In the genomic region with DNA sequence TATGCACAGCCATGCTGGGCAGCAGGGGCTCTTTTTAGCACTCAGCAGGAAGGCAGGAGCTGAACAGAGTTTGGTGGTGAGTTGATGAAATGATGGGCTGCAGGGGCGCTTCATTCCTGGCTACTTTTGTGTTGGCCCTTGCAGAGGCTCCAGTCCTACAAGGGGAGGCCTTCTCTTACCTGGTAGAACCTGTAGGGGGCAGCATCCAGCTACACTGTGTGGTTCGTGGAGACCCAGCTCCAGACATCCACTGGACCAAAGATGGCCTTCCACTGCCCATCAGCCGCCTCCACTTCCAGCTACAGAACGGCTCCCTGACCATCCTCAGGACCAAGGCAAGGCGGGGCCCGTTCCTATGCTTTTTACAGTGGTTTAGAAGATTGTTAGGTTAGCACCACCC, we compare ENCODE assay signal across 8 mouse cellular contexts. TPM values are rescaled to one million over a fixed set of nuclear protein-coding genes. Genes with fewer than 3 reads are reported as not detected.
A peak's percentile ranks its signal among the peaks of the same experiment; 100 is the strongest.
DNase-seq lines count a peak whose midpoint lies in the region; ATAC-seq and TF ChIP-seq lines count a peak whose summit lies in the region.

No protein-coding gene starts in this region.

- TF ChIP-seq CTCF in gastrocnemius, adult 2 months (IDR thresholded peaks at IDR 0.05), result peak; percentile 73
- TF ChIP-seq CTCF in thymus, adult 2 months (IDR thresholded peaks at IDR 0.05; ENCODE audit: borderline replicate concordance, control insufficient read depth, extremely low read depth, insufficient read depth, low read length, poor library complexity), result peak; percentile 19; the same call in 1 of the 2 replicates
- TF ChIP-seq CTCF in lung, embryonic 14.5 days (IDR thresholded peaks at IDR 0.05; ENCODE audit: low read depth), result peak; percentile 72
- TF ChIP-seq CTCF in stomach, postnatal 0 days (IDR thresholded peaks at IDR 0.05; ENCODE audit: low read depth), result peak; percentile 75

- 52% methylated on average over 6 of the region's 6 CpGs for WGBS in thymus, adult 2 months
- 42% methylated on average over 6 of the region's 6 CpGs for WGBS in lung, embryonic 14.5 days
- WGBS in stomach, postnatal 0 days, result 49% methylated on average over 6 of the region's 6 CpGs

- no peak overlapping the region for H3K4me3 ChIP-seq in gastrocnemius, adult 2 months
- no peak overlapping the region for H3K4me3 ChIP-seq in thymus, adult 2 months (ENCODE audit: control insufficient read depth, insufficient read depth, low read length)
- no peak overlapping the region for H3K4me3 ChIP-seq in lung, embryonic 14.5 days (ENCODE audit: low read depth, low read length)
- no peak overlapping the region for H3K4me3 ChIP-seq in stomach, postnatal 0 days (ENCODE audit: low read depth, low read length)

- DNase-seq in gastrocnemius, adult 2 months, result peak; percentile 54
- DNase-seq in gastrocnemius, postnatal 36 days, result no peak
- DNase-seq in thymus, adult 2 months, result peak; percentile 20
- DNase-seq in thymus, postnatal 10 days (ENCODE audit: low spot score in 2 of 2), result no peak
- peak; percentile 49 for DNase-seq in brain, adult 2 months (ENCODE audit: low read depth, low spot score)
- DNase-seq in induced T-regulatory cell, adult 2 months (ENCODE audit: low read depth), result peak; percentile 84
- peak; percentile 75 for DNase-seq in lung, embryonic 14.5 days
- peak; percentile 64 for DNase-seq in stomach, postnatal 0 days (ENCODE audit: low spot score)

- no peak overlapping the region for H3K9ac ChIP-seq in lung, embryonic 14.5 days
- no peak overlapping the region for H3K9ac ChIP-seq in stomach, postnatal 0 days (ENCODE audit: low read length)

- peaks cover 10% of the 10 kb centered on the region for H3K4me1 ChIP-seq in thymus, adult 2 months (replicated peaks; ENCODE audit: control insufficient read depth, insufficient read depth, low read length)
- H3K4me1 ChIP-seq in lung, embryonic 14.5 days (ENCODE audit: insufficient read depth), result no peaks in the 10 kb centered on the region
- H3K4me1 ChIP-seq in stomach, postnatal 0 days (replicated peaks; ENCODE audit: control insufficient read depth, insufficient read depth), result no peaks in the 10 kb centered on the region

- H3K4me2 ChIP-seq in lung, embryonic 14.5 days, result no peak overlapping the region
- no peak overlapping the region for H3K4me2 ChIP-seq in stomach, postnatal 0 days (replicated peaks; ENCODE audit: low read depth)

- intact Hi-C loops in gastrocnemius, adult 2 months (cut with DNase I), result loop anchor here (1.0 kb wide), 1 partner anchor 37 kb away; no protein-coding TSS in a partner anchor
- intact Hi-C loops in gastrocnemius, postnatal 36 days (cut with DNase I), result loop anchor here (1.0 to 2.0 kb wide), 2 partner anchors 19 to 37 kb away; no protein-coding TSS in a partner anchor

- no peaks in the 10 kb centered on the region for H3K27me3 ChIP-seq in thymus, adult 2 months (ENCODE audit: control insufficient read depth, insufficient read depth, low read length)
- no peaks in the 10 kb centered on the region for H3K27me3 ChIP-seq in lung, embryonic 14.5 days (ENCODE audit: insufficient read depth, low read length)
- H3K27me3 ChIP-seq in stomach, postnatal 0 days (ENCODE audit: control insufficient read depth, insufficient read depth, low read length), result no peaks in the 10 kb centered on the region

- no peak for TF ChIP-seq EP300 in stomach, postnatal 0 days (optimal IDR thresholded peaks at IDR 0.05)

- no peak for ATAC-seq in lung, embryonic 14.5 days (ENCODE audit: insufficient read depth)
- ATAC-seq in stomach, postnatal 0 days (ENCODE audit: low FRiP score, low TSS enrichment), result peak; percentile 41; the same call in 1 of the 2 replicates

- no peak overlapping the region for H3K27ac ChIP-seq in gastrocnemius, adult 2 months
- H3K27ac ChIP-seq in thymus, adult 2 months (ENCODE audit: control insufficient read depth, insufficient read depth, low read length), result no peak overlapping the region
- H3K27ac ChIP-seq in lung, embryonic 14.5 days (ENCODE audit: low read depth), result no peak overlapping the region
- no peak overlapping the region for H3K27ac ChIP-seq in stomach, postnatal 0 days (replicated peaks)

- no peak for TF ChIP-seq POLR2A in thymus, adult 2 months (IDR thresholded peaks at IDR 0.05; ENCODE audit: control insufficient read depth, extremely low read depth, insufficient read depth, low read length, poor library complexity)

- H3K36me3 ChIP-seq in thymus, adult 2 months (ENCODE audit: control insufficient read depth, insufficient read depth, low read length), result no peaks in the 10 kb centered on the region
- no peaks in the 10 kb centered on the region for H3K36me3 ChIP-seq in lung, embryonic 14.5 days (ENCODE audit: insufficient read depth)
- no peaks in the 10 kb centered on the region for H3K36me3 ChIP-seq in stomach, postnatal 0 days (ENCODE audit: control insufficient read depth, insufficient read depth, low read length)

- H3K9me3 ChIP-seq in lung, embryonic 14.5 days (ENCODE audit: low read depth, low read length), result no peaks in the 10 kb centered on the region
- H3K9me3 ChIP-seq in stomach, postnatal 0 days (ENCODE audit: control insufficient read depth, low read length), result no peaks in the 10 kb centered on the region

RNA-seq across cellular contexts. Expression of gene Ass1, which starts 34.4 kb away (rescaled TPM):
- total RNA-seq in gastrocnemius, adult 2 months (2021), result 1 to 10 TPM; 2.6 to 3.9 TPM
- total RNA-seq in gastrocnemius, postnatal 36 days (2021), result 1 to 10 TPM; 1.9 to 2.1 TPM
- polyA plus RNA-seq in thymus, adult 2 months (2012; rRNA removed), result 36.3 and 46.6 TPM in 2 replicates
- polyA plus RNA-seq in lung, embryonic 14.5 days (2014; fragmentation: Nextera tagmentation; extraction: Ambion mirVana), result 9.1 and 9.5 TPM in 2 replicates
- polyA plus RNA-seq in stomach, postnatal 0 days (2015; fragmentation: Nextera tagmentation; extraction: Ambion mirVana), result 34.3 and 35.4 TPM in 2 replicates

Comparison
In these comparisons a context has a peak if more than half of its experiments do, and no peak if none do; other contexts are left out.
1. DNase-seq: peak in gastrocnemius, adult 2 months (single experiment), thymus, adult 2 months (single experiment), brain, adult 2 months (single experiment), induced T-regulatory cell, adult 2 months (single experiment), lung, embryonic 14.5 days (single experiment) and stomach, postnatal 0 days (single experiment); none in gastrocnemius, postnatal 36 days (0 of 2) and thymus, postnatal 10 days (0 of 2).
2. CTCF ChIP-seq: peak in every context shown above with its lines; median percentile 75 in stomach, postnatal 0 days; 73 in gastrocnemius, adult 2 months; 72 in lung, embryonic 14.5 days; 19 in thymus, adult 2 months.